Mouse (Mus musculus) CH12.LX (cell line): Measurements from ENCODE around the gene Ssr1. TPM values are rescaled to one million over a fixed set of nuclear protein-coding genes. Genes with fewer than 3 reads are reported as not detected.

ENCODE experiments used
- DNase-seq: peaks from one replicate; pipeline ENCODE4 v3.0.0-alpha.2; 2013; ENCODE audit errors: extremely low read depth
- H3K27ac ChIP-seq: 2 replicates; pipeline ENCODE4 v1.5.1; 2012; ENCODE audit warnings: low read depth, mild to moderate bottlenecking, control low read depth, moderate library complexity; ENCODE audit not compliant: insufficient read depth
- H3K27me3 ChIP-seq: replicated peaks from 2 replicates; pipeline ENCODE3; 2012; ENCODE audit warnings: inconsistent platforms
- H3K36me3 ChIP-seq, 2 experiments: replicated peaks in 1 of 2; 2 replicates each; pipeline versions ENCODE3 to v1.6.1; 2012; ENCODE audit warnings: inconsistent platforms in 1 of 2, low read length in 1 of 2, mild to moderate bottlenecking in 1 of 2, mixed read lengths in 1 of 2, moderate library complexity in 1 of 2; ENCODE audit not compliant: control insufficient read depth in 1 of 2, insufficient read depth in 1 of 2
- H3K4me1 ChIP-seq, 2 experiments: 2 replicates each; pipeline ENCODE4 v1.6.1; 2012; ENCODE audit warnings: inconsistent platforms in 1 of 2, moderate library complexity in 1 of 2; ENCODE audit not compliant: insufficient read depth in 2 of 2, control insufficient read depth in 1 of 2
- H3K4me2 ChIP-seq: 2 replicates; pipeline ENCODE4 v1.6.1; 2012; ENCODE audit warnings: low read depth, mild to moderate bottlenecking, control low read depth; ENCODE audit not compliant: poor library complexity, insufficient read depth, severe bottlenecking
- H3K4me3 ChIP-seq, 3 experiments: fragments of 150-350 bp in 1 of 3; sonication (generic) in 1 of 3; replicated peaks in 1 of 3; 2 replicates each; pipeline versions ENCODE3 to v1.5.1; 2011 to 2012; ENCODE audit warnings: low read depth in 2 of 3, low read length in 2 of 3, mild to moderate bottlenecking in 2 of 3, moderate library complexity in 2 of 3, control low read depth in 1 of 3, improper control_type of control experiment in 1 of 3, inconsistent platforms in 1 of 3, mixed read lengths in 1 of 3; ENCODE audit not compliant: poor library complexity in 1 of 3
- H3K79me2 ChIP-seq: replicated peaks from 2 replicates; pipeline ENCODE4 v1.6.1; 2012; ENCODE audit warnings: mild to moderate bottlenecking, moderate library complexity; ENCODE audit not compliant: control insufficient read depth, poor library complexity, insufficient read depth, severe bottlenecking; ENCODE audit errors: extremely low read depth
- H3K9ac ChIP-seq: 2 replicates; pipeline ENCODE4 v1.6.1; 2012; ENCODE audit warnings: low read depth, mild to moderate bottlenecking, control low read depth, moderate library complexity; ENCODE audit not compliant: insufficient read depth
- H3K9me3 ChIP-seq: replicated peaks from 2 replicates; pipeline ENCODE3; 2012; ENCODE audit warnings: low read length, inconsistent platforms, mixed read lengths
- BHLHE40 ChIP-seq: IDR thresholded peaks from 2 replicates; pipeline ENCODE4 v1.6.1; 2011; ENCODE audit warnings: mild to moderate bottlenecking, low read depth, low read length, improper control_type of control experiment
- CHD1 ChIP-seq: IDR thresholded peaks from 2 replicates; pipeline ENCODE4 v1.6.1; 2012; ENCODE audit warnings: low read depth, low read length, improper control_type of control experiment, inconsistent platforms
- CHD2 ChIP-seq: IDR thresholded peaks from 2 replicates; pipeline ENCODE4 v1.6.1; 2011; ENCODE audit warnings: low read length, improper control_type of control experiment
- CTCF ChIP-seq, 2 experiments: IDR thresholded peaks in 1 of 2; conservative IDR thresholded peaks in 1 of 2; 2 replicates each; pipeline ENCODE4 v1.5.1; 2011 to 2012; ENCODE audit warnings: low read depth in 2 of 2, low read length in 2 of 2, improper control_type of control experiment in 1 of 2, inconsistent platforms in 1 of 2, mild to moderate bottlenecking in 1 of 2, moderate library complexity in 1 of 2
- E2F4 ChIP-seq: IDR thresholded peaks from 2 replicates; pipeline ENCODE4 v1.6.1; 2011; ENCODE audit warnings: low read depth, low read length, improper control_type of control experiment; ENCODE audit not compliant: insufficient replicate concordance
- ELF1 ChIP-seq: IDR thresholded peaks from 2 replicates; pipeline ENCODE4 v1.6.1; 2014; ENCODE audit warnings: low read depth, mild to moderate bottlenecking, inconsistent platforms, low read length, improper control_type of control experiment
- EP300 ChIP-seq: IDR thresholded peaks from 2 replicates; pipeline ENCODE4 v1.6.1; 2011; ENCODE audit warnings: low read length, improper control_type of control experiment
- ETS1 ChIP-seq: conservative IDR thresholded peaks from 2 replicates; pipeline ENCODE4 v1.6.1; 2012; ENCODE audit warnings: low read depth, mild to moderate bottlenecking, inconsistent platforms, low read length, improper control_type of control experiment, moderate library complexity
- GABPA ChIP-seq: IDR thresholded peaks from 2 replicates; pipeline ENCODE4 v1.6.1; 2012; ENCODE audit warnings: low read depth, low read length, improper control_type of control experiment, inconsistent platforms; ENCODE audit not compliant: insufficient replicate concordance
- HCFC1 ChIP-seq: IDR thresholded peaks from 2 replicates; pipeline ENCODE4 v1.6.1; 2012; ENCODE audit warnings: low read depth, mild to moderate bottlenecking, inconsistent platforms, low read length, improper control_type of control experiment
- KAT2A ChIP-seq: IDR thresholded peaks from 2 replicates; pipeline ENCODE4 v1.6.1; 2012; ENCODE audit warnings: low read length, improper control_type of control experiment, inconsistent platforms; ENCODE audit not compliant: insufficient replicate concordance
- MAFK ChIP-seq: IDR thresholded peaks from 2 replicates; pipeline ENCODE4 v1.6.1; 2011; ENCODE audit warnings: low read length, improper control_type of control experiment; ENCODE audit not compliant: insufficient replicate concordance
- MAZ ChIP-seq: IDR thresholded peaks from 2 replicates; pipeline ENCODE4 v1.6.1; 2012; ENCODE audit warnings: low read depth, mild to moderate bottlenecking, inconsistent platforms, low read length, improper control_type of control experiment, moderate library complexity
- MEF2A ChIP-seq: IDR thresholded peaks from 2 replicates; pipeline ENCODE4 v1.6.1; 2014; ENCODE audit warnings: low read depth, mild to moderate bottlenecking, inconsistent platforms, low read length, improper control_type of control experiment, borderline replicate concordance
- MXI1 ChIP-seq: IDR thresholded peaks from 2 replicates; pipeline ENCODE4 v1.6.1; 2011; ENCODE audit warnings: mild to moderate bottlenecking, low read depth, low read length, improper control_type of control experiment
- MYC ChIP-seq: IDR thresholded peaks from 2 replicates; pipeline ENCODE4 v1.6.1; 2011; ENCODE audit warnings: low read depth, mild to moderate bottlenecking, improper control_type of control experiment, low read length
- NRF1 ChIP-seq: IDR thresholded peaks from 2 replicates; pipeline ENCODE4 v1.6.1; 2014; ENCODE audit warnings: low read depth, mild to moderate bottlenecking, inconsistent platforms, low read length, improper control_type of control experiment, moderate library complexity
- POLR2A ChIP-seq: IDR thresholded peaks from 2 replicates; pipeline ENCODE4 v1.6.1; 2011; ENCODE audit warnings: low read depth, mild to moderate bottlenecking, improper control_type of control experiment, low read length
- POLR2AphosphoS2 ChIP-seq: IDR thresholded peaks from 2 replicates; pipeline ENCODE4 v1.6.1; 2011; ENCODE audit warnings: low read depth, low read length, improper control_type of control experiment
- RAD21 ChIP-seq: IDR thresholded peaks from 2 replicates; pipeline ENCODE4 v1.6.1; 2011; ENCODE audit warnings: low read depth, mild to moderate bottlenecking, low read length, improper control_type of control experiment, moderate library complexity
- RCOR1 ChIP-seq: conservative IDR thresholded peaks from 2 replicates; pipeline ENCODE4 v1.6.1; 2012; ENCODE audit warnings: low read depth, mild to moderate bottlenecking, inconsistent platforms, low read length, improper control_type of control experiment
- SIN3A ChIP-seq: IDR thresholded peaks from 2 replicates; pipeline ENCODE4 v1.6.1; 2012; ENCODE audit warnings: low read length, improper control_type of control experiment, inconsistent platforms
- SMC3 ChIP-seq: IDR thresholded peaks from 2 replicates; pipeline ENCODE4 v1.6.1; 2011; ENCODE audit warnings: low read depth, low read length, improper control_type of control experiment
- TBP ChIP-seq: conservative IDR thresholded peaks from 2 replicates; pipeline ENCODE4 v1.6.1; 2011; ENCODE audit warnings: low read depth, low read length, improper control_type of control experiment
- TCF12 ChIP-seq: IDR thresholded peaks from 2 replicates; pipeline ENCODE4 v1.6.1; 2014; ENCODE audit warnings: low read depth, mild to moderate bottlenecking, inconsistent platforms, low read length, improper control_type of control experiment
- USF1 ChIP-seq: IDR thresholded peaks from 2 replicates; pipeline ENCODE4 v1.6.1; 2014; ENCODE audit warnings: low read depth, mild to moderate bottlenecking, inconsistent platforms, low read length, improper control_type of control experiment
- USF2 ChIP-seq: conservative IDR thresholded peaks from 2 replicates; pipeline ENCODE4 v1.6.1; 2011; ENCODE audit warnings: low read depth, low read length, improper control_type of control experiment
- ZKSCAN1 ChIP-seq: IDR thresholded peaks from 2 replicates; pipeline ENCODE4 v1.6.1; 2012; ENCODE audit warnings: low read depth, inconsistent platforms, low read length, improper control_type of control experiment, borderline replicate concordance
- ZNF384 ChIP-seq: IDR thresholded peaks from 2 replicates; pipeline ENCODE4 v1.6.1; 2012; ENCODE audit warnings: low read depth, low read length, improper control_type of control experiment, inconsistent platforms
- dilution Hi-C: fragments of 300-500 bp; cut with MboI; formaldehyde crosslinking; loops from 2 replicates; pipeline ENCODE4 v1.14.3; 2020; ENCODE audit warnings: low sequenced_read_pairs; ENCODE audit not compliant: extremely low pct_unique_long_range_greater_than_20kb, extremely low pct_ligation_motif_present
- in situ Hi-C: fragments of 300-500 bp; cut with MboI; formaldehyde crosslinking; loops from 3 replicates; pipeline ENCODE4 v1.14.3; 2019; ENCODE audit warnings: low sequenced_read_pairs, low pct_ligation_motif_present, low pct_unique_long_range_greater_than_20kb, mixed read lengths
- polyA plus RNA-seq: library from polyadenylated mRNA; unstranded; fragments of >175 nt; gene quantifications from 2 replicates; pipeline ENCODE4 v1.2.1, GENCODE M21; 2012; ENCODE audit warnings: low read depth; ENCODE audit not compliant: insufficient read length
- total RNA-seq, 2 experiments: library from RNA; depleted of rRNA; stranded (reverse); fragments of 300-350 nt in 1 of 2; fragments of >200 nt in 1 of 2; gene quantifications; 2 replicates each; pipeline ENCODE4 v1.2.3; 2012 to 2014

Gene Ssr1
- total and polyA plus RNA-seq, 3 experiments, result 67.1 to 167 (median 145) TPM

DNA sequence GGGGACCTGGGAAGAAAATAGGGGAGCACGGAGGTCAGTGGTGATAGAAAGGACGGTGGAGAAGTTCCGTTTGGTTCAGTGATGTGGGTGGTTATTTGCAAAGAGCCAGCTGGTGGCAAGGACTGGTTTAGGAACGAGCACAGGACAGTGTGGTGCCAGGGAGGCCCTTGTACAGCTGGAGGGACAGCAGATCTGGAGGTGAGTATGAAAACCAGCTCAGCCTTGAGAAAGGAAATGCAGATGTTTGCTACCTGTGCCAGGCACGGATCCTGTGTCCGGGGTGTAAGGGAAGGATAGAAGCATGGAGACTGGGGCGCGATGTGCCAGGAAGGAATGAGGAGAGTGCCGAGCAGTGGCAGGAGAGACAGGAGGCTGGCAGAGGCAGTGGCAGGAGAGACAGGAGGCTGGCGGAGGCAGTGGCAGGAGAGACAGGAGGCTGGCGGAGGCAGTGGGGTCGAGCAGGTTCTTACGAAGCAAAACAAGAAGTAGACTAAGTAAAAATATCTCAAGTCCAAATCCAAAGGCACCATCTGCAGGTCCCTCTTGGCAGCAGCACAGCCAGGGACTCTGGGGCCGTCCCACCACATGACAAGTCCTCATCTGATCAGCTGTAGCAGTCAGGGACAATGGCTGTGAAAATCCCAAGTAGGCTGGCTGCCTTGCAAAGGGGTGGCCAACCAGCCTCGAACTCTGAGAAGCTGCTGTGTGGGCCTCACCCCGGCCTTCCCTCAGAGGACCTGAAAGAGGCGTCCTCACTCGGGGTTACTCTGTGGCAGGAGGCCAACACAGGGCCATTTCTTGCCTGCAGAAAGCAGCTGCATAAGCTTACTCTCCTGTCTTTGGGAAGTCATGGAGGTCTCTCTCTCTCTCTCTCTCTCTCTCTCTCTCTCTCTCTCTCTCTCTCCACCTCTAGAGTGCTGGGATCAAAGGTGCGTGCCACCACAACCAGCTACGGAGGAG is 29.6 kb downstream of the Ssr1 start:
- peak overlapping the region; percentile 79 for H3K27ac ChIP-seq

DNA sequence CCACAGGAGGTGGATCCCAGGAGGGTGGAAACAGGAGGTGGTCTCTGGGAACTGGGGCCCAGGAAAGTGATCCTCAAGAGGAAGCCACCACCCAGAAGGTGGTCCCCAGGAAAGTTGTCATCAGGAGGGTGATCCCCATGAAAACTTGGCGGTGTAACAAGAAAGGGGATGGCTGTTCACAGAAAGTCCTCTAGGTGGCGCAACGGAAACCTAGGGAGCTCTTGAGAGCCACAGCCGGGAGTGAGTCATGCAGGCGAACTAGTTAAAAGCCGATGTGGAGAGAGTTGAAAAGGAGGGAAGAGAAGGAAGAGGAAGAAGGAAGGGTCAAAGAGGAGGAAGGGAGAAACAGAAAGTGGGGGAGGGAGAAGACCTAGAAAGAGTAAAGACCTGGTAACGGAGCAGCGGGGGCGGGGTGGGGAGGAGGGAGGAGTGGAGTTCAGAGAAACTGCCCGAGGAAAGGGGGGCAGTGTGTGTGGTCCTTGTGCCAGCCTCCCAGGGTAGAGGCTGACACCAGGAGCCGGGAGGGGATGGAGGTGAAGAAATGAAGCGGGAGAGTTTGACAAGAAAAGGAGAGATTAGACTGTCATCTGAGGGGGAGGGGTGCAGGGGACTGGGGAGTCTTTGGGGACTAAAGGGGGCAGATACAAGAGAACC is 30.5 kb downstream of the Ssr1 start:
- H3K27ac ChIP-seq, result no peak overlapping the region
- H3K4me3 ChIP-seq, result peak overlapping the region; percentile 49 to 52 (median 51)
- in situ Hi-C loops, result loop anchor here (5.0 to 25.0 kb wide), 2 partner anchors 426 to 511 kb away; no protein-coding TSS in a partner anchor
- dilution Hi-C loops, result no loop called here
- H3K9me3 ChIP-seq, result peaks cover 5% of the 10 kb centered on the region
- DNase-seq, result peak; percentile 89
- H3K79me2 ChIP-seq, result no peaks in the 10 kb centered on the region
- no peaks in the 10 kb centered on the region for H3K27me3 ChIP-seq
- H3K9ac ChIP-seq, result peak overlapping the region; percentile 59
- peak overlapping the region; percentile 96 for H3K4me2 ChIP-seq
- no peaks in the 10 kb centered on the region for H3K36me3 ChIP-seq
- H3K4me1 ChIP-seq, result peaks cover 21 to 65% of the 10 kb centered on the region in 2 experiments
- peak; percentile 69 for TF ChIP-seq ELF1
- TF ChIP-seq NRF1, result no peak
- no peak for TF ChIP-seq TCF12
- peak; percentile 66; the same call in 1 of the 2 replicates for TF ChIP-seq SIN3A
- TF ChIP-seq POLR2A, result 0 out of 2 replicates have a peak, but pooled peaks have one; percentile 26
- TF ChIP-seq KAT2A, result no peak
- peak; percentile 86; the same call in 1 of the 2 replicates for TF ChIP-seq MAZ
- TF ChIP-seq MXI1, result no peak
- TF ChIP-seq MAFK, result no peak
- no peak for TF ChIP-seq GABPA
- no peak for TF ChIP-seq MYC
- no peak for TF ChIP-seq E2F4
- TF ChIP-seq CHD2, result peak; percentile 26; the same call in 1 of the 2 replicates
- peak; percentile 38; the same call in 1 of the 2 replicates for TF ChIP-seq BHLHE40
- TF ChIP-seq TBP, result no peak
- TF ChIP-seq ZKSCAN1, result no peak
- TF ChIP-seq MEF2A, result peak; percentile 60; the same call in 1 of the 2 replicates
- TF ChIP-seq EP300, result no peak
- no peak for TF ChIP-seq POLR2AphosphoS2
- TF ChIP-seq HCFC1, result peak; percentile 39; the same call in 1 of the 2 replicates
- TF ChIP-seq USF1, result no peak
- no peak for TF ChIP-seq ZNF384

More for the DNA sequence above, 29.6 kb downstream of the Ssr1 start:
- DNase-seq, result peak; percentile 50
- dilution Hi-C loops (no loop called here), in situ Hi-C loops (loop anchor here (5.0 to 25.0 kb wide), 2 partner anchors 427 to 512 kb away; no protein-coding TSS in a partner anchor)
- Histone ChIP-seq H3K9ac (peak overlapping the region; percentile 88), H3K36me3 (no peaks in the 10 kb centered on the region), H3K4me3 (peak overlapping the region; percentile 46 to 51 (median 49)), H3K4me2 (peak overlapping the region; percentile 96), H3K79me2 (no peaks in the 10 kb centered on the region), H3K4me1 (peaks cover 21 to 59% of the 10 kb centered on the region in 2 experiments), H3K27me3 (no peaks in the 10 kb centered on the region), H3K9me3 (no peaks in the 10 kb centered on the region)
- TF ChIP-seq BHLHE40 (no peak), USF1 (no peak), MXI1 (no peak; the same call in 1 of the 2 replicates), SMC3 (no peak), ETS1 (peak; percentile 62), RCOR1 (no peak), POLR2AphosphoS2 (no peak), MYC (no peak), USF2 (no peak), CTCF (conservative IDR thresholded peaks at IDR 0.05 in 1 of 2, IDR thresholded peaks at IDR 0.05 in 1 of 2; ENCODE audit: low read depth in 2 of 2, low read length in 2 of 2) (peak in 1 of 2 experiments; percentile 32; a peak in 1 of 4 replicates), RAD21 (peak; percentile 20), GABPA (no peak), SIN3A (peak; percentile 55), POLR2A (no peak), CHD1 (no peak; the same call in 1 of the 2 replicates)
